Mouse (Mus musculus) hindbrain, embryonic 13.5 days (tissue): Measurements from ENCODE around the gene Adam30. TPM values are rescaled to one million over a fixed set of nuclear protein-coding genes. Genes with fewer than 3 reads are reported as not detected.
"Not testable (repeated sequence)": the region's sequence is repeated elsewhere in the genome, so short reads cannot be mapped to it uniquely, and the experiment has no call there.

Experiments used
- ATAC-seq: fragments of 200-750 bp; cut with Nextera tagmentation; 2 replicates; pipeline ENCODE4 v1.8.0; 2017; ENCODE audit warnings: moderate TSS enrichment; ENCODE audit not compliant: low FRiP score
- H3K27ac ChIP-seq: fragments of 300-500 bp; sonication (generic); 2 replicates; pipeline ENCODE4 v1.5.1; 2015; ENCODE audit warnings: inconsistent platforms, mild to moderate bottlenecking, moderate library complexity
- H3K27me3 ChIP-seq: fragments of 300-500 bp; sonication (generic); 2 replicates; pipeline ENCODE4 v1.6.1; 2015; ENCODE audit warnings: mild to moderate bottlenecking, inconsistent platforms
- H3K36me3 ChIP-seq: fragments of 300-500 bp; sonication (generic); 2 replicates; pipeline ENCODE4 v1.6.1; 2015; ENCODE audit warnings: mild to moderate bottlenecking, inconsistent platforms
- H3K4me1 ChIP-seq: fragments of 300-500 bp; sonication (generic); replicated peaks from 2 replicates; pipeline ENCODE4 v1.6.1; 2015; ENCODE audit warnings: inconsistent platforms
- H3K4me2 ChIP-seq: fragments of 300-500 bp; sonication (generic); 2 replicates; pipeline ENCODE4 v1.6.1; 2015; ENCODE audit warnings: inconsistent platforms, mild to moderate bottlenecking, moderate library complexity
- H3K4me3 ChIP-seq: fragments of 300-500 bp; sonication (generic); 2 replicates; pipeline ENCODE4 v1.5.1; 2015; ENCODE audit warnings: mild to moderate bottlenecking, inconsistent platforms
- H3K9ac ChIP-seq: fragments of 300-500 bp; sonication (generic); 2 replicates; pipeline ENCODE4 v1.6.1; 2015; ENCODE audit warnings: mild to moderate bottlenecking, inconsistent platforms
- H3K9me3 ChIP-seq: fragments of 300-500 bp; sonication (generic); 2 replicates; pipeline ENCODE4 v1.6.1; 2016; ENCODE audit warnings: inconsistent platforms
- WGBS: fragments of 180-500 bp; shearing (Covaris S2); methylation state at CpG from one replicate; pipeline ENCODE4 v1.1.7; 2015; 5-methylcytosine and 5-hydroxymethylcytosine counted together
- polyA plus RNA-seq: library from polyadenylated mRNA; unstranded; fragments of >200 nt; fragmentation: Nextera tagmentation; extraction: Ambion mirVana; gene quantifications from 2 replicates; pipeline ENCODE4 v1.2.1, GENCODE M21; 2015

Gene Adam30
- polyA plus RNA-seq: 0.05 TPM in 1 of 2 replicates, not detected in the other

- Histone ChIP-seq H3K9me3 (no peaks in the 10 kb centered on the region), H3K27ac (no peak within 1 kb of the TSS), H3K4me1 (no peaks in the 10 kb centered on the region), H3K4me3 (no peak within 1 kb of the TSS), H3K4me2 (no peak within 1 kb of the TSS), H3K36me3 (no peaks in the 10 kb centered on the region), H3K9ac (no peak within 1 kb of the TSS), H3K27me3 (no peaks in the 10 kb centered on the region)
- no peak for ATAC-seq
- WGBS: 87% methylated on average over 17 of the region's 17 CpGs
Observed at GRCm38 (mm10) chr3:98160330-98160729, at the start of gene Adam30. Gene Adam30, plus strand, starts transcription at chr3:98160630.

GRCm38 (mm10) chr3:98118252-98118651 lies 42.2 kb upstream of the Adam30 start:
- WGBS: 96% methylated on average over 3 of the region's 3 CpGs
- ATAC-seq: no peak
- peaks cover 32% of the 10 kb centered on the region for H3K36me3 ChIP-seq

GRCm38 (mm10) chr3:98119338-98119737 lies 41.1 kb upstream of the Adam30 start:
- no peaks in the 10 kb centered on the region for H3K9me3 ChIP-seq
- H3K36me3 ChIP-seq: peaks cover 35% of the 10 kb centered on the region
- no peak overlapping the region for H3K4me3 ChIP-seq
- H3K4me2 ChIP-seq: no peak overlapping the region
- no peaks in the 10 kb centered on the region for H3K4me1 ChIP-seq
- H3K27ac ChIP-seq: no peak overlapping the region
- no peak overlapping the region for H3K9ac ChIP-seq
- WGBS: 72% methylated on average over 6 of the region's 6 CpGs
- no peak for ATAC-seq
- no peaks in the 10 kb centered on the region for H3K27me3 ChIP-seq

More at GRCm38 (mm10) chr3:98118252-98118651, 42.2 kb upstream of the Adam30 start:
- Histone ChIP-seq H3K9ac (no peak overlapping the region), H3K27me3 (no peaks in the 10 kb centered on the region), H3K4me3 (no peak overlapping the region), H3K4me2 (no peak overlapping the region), H3K27ac (no peak overlapping the region), H3K9me3 (no peaks in the 10 kb centered on the region), H3K4me1 (no peaks in the 10 kb centered on the region)

- ATAC-seq: no peak
- no peak overlapping the region for H3K9ac ChIP-seq
- H3K4me1 ChIP-seq: no peaks in the 10 kb centered on the region
- WGBS: 23% methylated on average over 6 of the region's 6 CpGs
- H3K27me3 ChIP-seq: no peaks in the 10 kb centered on the region
- H3K4me2 ChIP-seq: no peak overlapping the region
- H3K9me3 ChIP-seq: no peaks in the 10 kb centered on the region
- no peak overlapping the region for H3K27ac ChIP-seq
- H3K36me3 ChIP-seq: peaks cover 35% of the 10 kb centered on the region
- H3K4me3 ChIP-seq: no peak overlapping the region
Observed at GRCm38 (mm10) chr3:98120884-98121283, 39.5 kb upstream of the Adam30 start.

- peaks cover 28% of the 10 kb centered on the region for H3K36me3 ChIP-seq
- no peaks in the 10 kb centered on the region for H3K4me1 ChIP-seq
- no peak overlapping the region for H3K4me2 ChIP-seq
- no peaks in the 10 kb centered on the region for H3K9me3 ChIP-seq
- no peak overlapping the region for H3K4me3 ChIP-seq
- H3K9ac ChIP-seq: no peak overlapping the region
- no peaks in the 10 kb centered on the region for H3K27me3 ChIP-seq
- 98% methylated on average over 2 of the region's 2 CpGs for WGBS
- no peak overlapping the region for H3K27ac ChIP-seq
- ATAC-seq: no peak
Observed at GRCm38 (mm10) chr3:98127775-98128174, 32.7 kb upstream of the Adam30 start.

- Histone ChIP-seq H3K4me2 (no peak overlapping the region), H3K36me3 (peaks cover 25% of the 10 kb centered on the region), H3K4me1 (no peaks in the 10 kb centered on the region), H3K9me3 (no peaks in the 10 kb centered on the region), H3K27ac (no peak overlapping the region), H3K27me3 (no peaks in the 10 kb centered on the region), H3K9ac (no peak overlapping the region), H3K4me3 (no peak overlapping the region)
- 93% methylated on average over 5 of the region's 5 CpGs for WGBS
- no peak for ATAC-seq
Observed at GRCm38 (mm10) chr3:98128716-98129115, 31.7 kb upstream of the Adam30 start.

GRCm38 (mm10) chr3:98132140-98132539 lies 28.3 kb upstream of the Adam30 start:
- H3K9me3 ChIP-seq, H3K4me2 ChIP-seq, H3K9ac ChIP-seq, ATAC-seq, H3K4me1 ChIP-seq, H3K27me3 ChIP-seq, H3K27ac ChIP-seq, H3K4me3 ChIP-seq: not testable (repeated sequence)
- WGBS: 97% methylated on average over 4 of the region's 4 CpGs
- H3K36me3 ChIP-seq: peaks cover 33% of the 10 kb centered on the region

GRCm38 (mm10) chr3:98132636-98133035 lies 27.8 kb upstream of the Adam30 start:
- Histone ChIP-seq H3K4me3 (no peak overlapping the region), H3K36me3 (peaks cover 37% of the 10 kb centered on the region), H3K9ac (no peak overlapping the region), H3K4me1 (no peaks in the 10 kb centered on the region), H3K4me2 (no peak overlapping the region), H3K27ac (no peak overlapping the region), H3K9me3 (no peaks in the 10 kb centered on the region), H3K27me3 (no peaks in the 10 kb centered on the region)
- WGBS: 92% methylated on average over 8 of the region's 8 CpGs
- ATAC-seq: no peak

GRCm38 (mm10) chr3:98141456-98141855 lies 19.0 kb upstream of the Adam30 start:
- Histone ChIP-seq H3K4me3 (no peak overlapping the region), H3K9me3 (no peaks in the 10 kb centered on the region), H3K27me3 (no peaks in the 10 kb centered on the region), H3K9ac (no peak overlapping the region), H3K27ac (no peak overlapping the region), H3K36me3 (peaks cover 79% of the 10 kb centered on the region), H3K4me2 (no peak overlapping the region), H3K4me1 (no peaks in the 10 kb centered on the region)
- no peak for ATAC-seq
- WGBS: 95% methylated on average over 15 of the region's 15 CpGs

- Histone ChIP-seq H3K4me2 (no peak overlapping the region), H3K27me3 (no peaks in the 10 kb centered on the region), H3K27ac (no peak overlapping the region), H3K36me3 (peaks cover 82% of the 10 kb centered on the region), H3K4me3 (no peak overlapping the region), H3K9ac (no peak overlapping the region), H3K9me3 (no peaks in the 10 kb centered on the region), H3K4me1 (no peaks in the 10 kb centered on the region)
- no peak for ATAC-seq
- 95% methylated on average over 13 of the region's 13 CpGs for WGBS
Observed at GRCm38 (mm10) chr3:98142862-98143261, 17.6 kb upstream of the Adam30 start.

- H3K4me2 ChIP-seq: no peak overlapping the region
- H3K4me3 ChIP-seq: no peak overlapping the region
- no peak overlapping the region for H3K27ac ChIP-seq
- peaks cover 69% of the 10 kb centered on the region for H3K36me3 ChIP-seq
- H3K9ac ChIP-seq: no peak overlapping the region
- no peaks in the 10 kb centered on the region for H3K9me3 ChIP-seq
- WGBS: 82% methylated on average over 10 of the region's 10 CpGs
- no peaks in the 10 kb centered on the region for H3K4me1 ChIP-seq
- no peaks in the 10 kb centered on the region for H3K27me3 ChIP-seq
- 0 out of 2 replicates have a peak, but pooled peaks have one; percentile 24 for ATAC-seq
Observed at GRCm38 (mm10) chr3:98145204-98145603, 15.2 kb upstream of the Adam30 start.

- no peaks in the 10 kb centered on the region for H3K4me1 ChIP-seq
- no peak overlapping the region for H3K27ac ChIP-seq
- no peaks in the 10 kb centered on the region for H3K9me3 ChIP-seq
- no peak overlapping the region for H3K9ac ChIP-seq
- WGBS: 96% methylated on average over 29 of the region's 29 CpGs
- H3K4me2 ChIP-seq: no peak overlapping the region
- H3K36me3 ChIP-seq: peaks cover 59% of the 10 kb centered on the region
- ATAC-seq: 0 out of 2 replicates have a peak, but pooled peaks have one; percentile 24
- H3K4me3 ChIP-seq: no peak overlapping the region
- H3K27me3 ChIP-seq: no peaks in the 10 kb centered on the region
Observed at GRCm38 (mm10) chr3:98146471-98147410, 13.7 kb upstream of the Adam30 start.

GRCm38 (mm10) chr3:98147706-98148105 lies 12.7 kb upstream of the Adam30 start:
- no peak overlapping the region for H3K27ac ChIP-seq
- H3K9ac ChIP-seq: no peak overlapping the region
- H3K4me1 ChIP-seq: no peaks in the 10 kb centered on the region
- no peak overlapping the region for H3K4me3 ChIP-seq
- no peak overlapping the region for H3K4me2 ChIP-seq
- H3K27me3 ChIP-seq: no peaks in the 10 kb centered on the region
- ATAC-seq: no peak
- 95% methylated on average over 14 of the region's 14 CpGs for WGBS
- H3K9me3 ChIP-seq: no peaks in the 10 kb centered on the region
- peaks cover 54% of the 10 kb centered on the region for H3K36me3 ChIP-seq
